ENCODE assay signal across 8 mouse cellular contexts in the genomic region with DNA sequence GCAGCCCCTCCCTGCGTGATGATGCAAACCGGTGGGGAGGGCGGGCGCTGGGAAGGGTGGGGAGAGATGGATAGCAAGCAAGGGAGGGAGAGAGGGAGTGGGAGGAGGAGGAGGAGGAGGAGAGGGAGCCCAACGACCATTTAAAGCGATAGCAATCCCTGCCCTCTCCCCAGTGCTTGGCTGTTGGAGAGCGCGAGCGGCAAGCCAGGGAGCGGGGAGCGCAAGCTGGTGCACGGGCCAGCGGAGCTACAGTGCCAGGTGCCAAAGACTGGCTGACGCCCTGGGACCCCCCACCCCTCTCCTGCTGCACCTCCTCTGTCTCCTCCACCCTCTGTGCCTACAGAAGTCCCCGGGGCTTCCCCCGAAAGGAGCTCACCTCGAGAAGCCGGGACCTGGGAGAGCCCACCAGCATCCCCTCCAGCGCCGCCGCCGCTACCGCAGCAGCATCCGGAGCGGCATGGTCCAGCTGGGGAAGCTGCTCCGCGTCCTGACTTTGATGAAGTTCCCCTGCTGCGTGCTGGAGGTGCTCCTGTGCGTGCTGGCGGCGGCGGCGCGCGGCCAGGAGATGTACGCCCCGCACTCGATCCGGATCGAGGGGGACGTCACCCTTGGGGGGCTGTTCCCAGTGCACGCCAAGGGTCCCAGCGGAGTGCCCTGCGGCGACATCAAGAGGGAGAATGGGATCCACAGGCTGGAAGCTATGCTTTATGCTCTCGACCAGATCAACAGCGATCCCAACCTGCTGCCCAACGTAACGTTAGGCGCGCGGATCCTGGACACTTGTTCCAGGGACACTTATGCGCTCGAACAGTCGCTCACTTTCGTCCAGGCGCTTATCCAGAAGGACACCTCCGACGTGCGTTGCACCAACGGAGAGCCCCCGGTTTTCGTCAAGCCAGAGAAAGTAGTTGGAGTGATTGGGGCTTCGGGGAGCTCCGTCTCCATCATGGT. TPM values are rescaled to one million over a fixed set of nuclear protein-coding genes. Genes with fewer than 3 reads are reported as not detected.
DNase-seq lines count a peak whose midpoint lies in the region; ATAC-seq and TF ChIP-seq lines count a peak whose summit lies in the region.

A gene (plus strand): TSS at position 171 of the 951 bp plus-strand sequence.

- peak; percentile 50 to 71 for DNase-seq in left cerebral cortex, adult 18-20 months (ENCODE audit: low spot score in 2 of 2)
- no peak for DNase-seq in left cerebral cortex, adult 11 months (ENCODE audit: low spot score)
- DNase-seq in embryo, embryonic 10 days (ENCODE audit: low spot score): peak; percentile 68
- DNase-seq in left cerebral cortex, postnatal 14 days (ENCODE audit: low spot score in 2 of 2): peak; percentile 64 to 75

- intact Hi-C loops in left cerebral cortex, postnatal 14 days (cut with DNase I): loop anchor here (10.0 kb wide), 1 partner anchor 1549 kb away; no protein-coding TSS in a partner anchor

- peak within 1 kb of the TSS; percentile 68 for H3K4me2 ChIP-seq in heart, embryonic 14.5 days (ENCODE audit: low read length)

- peak; percentile 26; the same call in 1 of the 2 replicates for ATAC-seq in heart, embryonic 14.5 days (ENCODE audit: insufficient number of reproducible peaks, insufficient read depth, low FRiP score, low read depth)
- ATAC-seq in megakaryocyte-erythroid progenitor cell, adult 5-6 weeks (replicated peaks; ENCODE audit: low FRiP score, low TSS enrichment, poor library complexity, severe bottlenecking): no peak
- no peak for ATAC-seq in erythroid progenitor cell, adult 5-6 weeks (replicated peaks; ENCODE audit: low FRiP score, poor library complexity, severe bottlenecking)

- no peaks in the 10 kb centered on the region for H3K4me1 ChIP-seq in heart, embryonic 14.5 days (ENCODE audit: control insufficient read depth in 2 of 2, insufficient read depth in 2 of 2, low read length in 2 of 2)
- H3K4me1 ChIP-seq in olfactory bulb, adult 2 months (ENCODE audit: control insufficient read depth, insufficient read depth, low read length): peaks cover 10% of the 10 kb centered on the region

- H3K27me3 ChIP-seq in heart, embryonic 14.5 days (ENCODE audit: control insufficient read depth, insufficient read depth, low read length): peaks cover 54% of the 10 kb centered on the region

- no peak within 1 kb of the TSS for H3K27ac ChIP-seq in heart, embryonic 14.5 days (replicated peaks in 1 of 2; ENCODE audit: control insufficient read depth in 1 of 2, insufficient read depth in 1 of 2, low read depth in 2 of 2, low read length in 2 of 2)
- peak within 1 kb of the TSS; percentile 21; the same call in 1 of the 2 replicates for H3K27ac ChIP-seq in olfactory bulb, adult 2 months (ENCODE audit: insufficient read depth, low read depth, low read length)

- H3K4me3 ChIP-seq in heart, embryonic 14.5 days (ENCODE audit: control insufficient read depth in 1 of 2, insufficient read depth in 1 of 2, low read depth in 1 of 2, low read length in 2 of 2): peak within 1 kb of the TSS; percentile 34 to 40
- peak within 1 kb of the TSS; percentile 72 for H3K4me3 ChIP-seq in olfactory bulb, adult 2 months (ENCODE audit: insufficient read depth, low read depth, low read length)

- no peak for TF ChIP-seq CTCF in olfactory bulb, adult 2 months (IDR thresholded peaks at IDR 0.05; ENCODE audit: insufficient read depth, low read depth, low read length)

- H3K36me3 ChIP-seq in heart, embryonic 14.5 days (ENCODE audit: control insufficient read depth, insufficient read depth, low read length): no peaks in the 10 kb centered on the region

- H3K9me3 ChIP-seq in heart, embryonic 14.5 days (ENCODE audit: control insufficient read depth, low read length): no peaks in the 10 kb centered on the region

- 1% methylated on average over 63 of the region's 65 CpGs for WGBS in heart, embryonic 14.5 days
- under 1% methylated on average over 63 of the region's 65 CpGs for WGBS in olfactory bulb, adult 2 months

- 0 out of 2 replicates have a peak, but pooled peaks have one; percentile 27 for TF ChIP-seq POLR2A in olfactory bulb, adult 2 months (IDR thresholded peaks at IDR 0.05; ENCODE audit: insufficient read depth, low read depth, low read length)

- H3K9ac ChIP-seq in heart, embryonic 14.5 days (ENCODE audit: low read length): no peak within 1 kb of the TSS

RNA-seq across cellular contexts. Expression of the gene that starts here (rescaled TPM):
- 10 to 100 TPM; 66.6 to 73.5 TPM for total RNA-seq in left cerebral cortex, adult 18-20 months (2021)
- 0.63 and 0.73 TPM in 2 replicates for polyA plus RNA-seq in heart, embryonic 14.5 days (2014; fragmentation: Nextera tagmentation; extraction: Ambion mirVana)
- total RNA-seq in left cerebral cortex, postnatal 14 days (2021): 10 to 100 TPM; 79.0 to 85.1 TPM
- polyA plus RNA-seq in olfactory bulb, adult 2 months (2012; ENCODE audit: insufficient read depth, insufficient read length, low replicate concordance, missing spikeins): not detected in 2 replicates
- not detected in 2 replicates for total RNA-seq in megakaryocyte-erythroid progenitor cell, adult 5-6 weeks (2014; fragmentation: Nextera tagmentation)
- not detected in 2 replicates for total RNA-seq in megakaryocyte-erythroid progenitor cell, adult 5-6 weeks (2017)
- not detected in 2 replicates for total RNA-seq in erythroid progenitor cell, adult 5-6 weeks (2015; ENCODE audit: low replicate concordance)
- not detected in 2 replicates for total RNA-seq in erythroid progenitor cell, adult 5-6 weeks (2017; ENCODE audit: low replicate concordance)

Comparison
In these comparisons a context has a peak if more than half of its experiments do, and no peak if none do; other contexts are left out.
1. RNA of the gene that starts here (total RNA-seq): 79.0 to 85.1 TPM in left cerebral cortex, postnatal 14 days and 66.6 to 73.5 TPM in left cerebral cortex, adult 18-20 months; not detected in megakaryocyte-erythroid progenitor cell, adult 5-6 weeks and not detected in erythroid progenitor cell, adult 5-6 weeks; every median in the first group is over 10 times any median in the second.
2. Peak in ATAC-seq, H3K4me3 ChIP-seq and H3K4me2 ChIP-seq in heart, embryonic 14.5 days; RNA of the gene not detected or under 1 TPM.